Mouse (Mus musculus) embryonic facial prominence, embryonic 11.5 days (tissue): ENCODE data around the gene Pacrg. TPM values are rescaled to one million over a fixed set of nuclear protein-coding genes. Genes with fewer than 3 reads are reported as not detected.

Experiments
- ATAC-seq: fragments of 200-750 bp; cut with Nextera tagmentation; replicated peaks from 2 replicates; pipeline ENCODE4 v1.8.0; 2017; ENCODE audit warnings: low read depth; ENCODE audit not compliant: insufficient number of reproducible peaks, low FRiP score, low TSS enrichment
- DNase-seq: peaks from one replicate; pipeline ENCODE4 v3.0.0-alpha.2; 2015; ENCODE audit warnings: low spot score
- H3K27ac ChIP-seq: fragments of 300-500 bp; sonication (generic); replicated peaks from 2 replicates; pipeline ENCODE4 v1.5.1; 2014; ENCODE audit warnings: mild to moderate bottlenecking, low read depth, low read length, control low read depth
- H3K27me3 ChIP-seq: fragments of 300-500 bp; sonication (generic); 2 replicates; pipeline ENCODE4 v1.6.1; 2014; ENCODE audit warnings: mild to moderate bottlenecking, low read length, moderate library complexity, mixed read lengths; ENCODE audit not compliant: control insufficient read depth, insufficient read depth
- H3K36me3 ChIP-seq: fragments of 300-500 bp; sonication (generic); replicated peaks from 2 replicates; pipeline ENCODE4 v1.6.1; 2014; ENCODE audit warnings: low read depth, mild to moderate bottlenecking, low read length, moderate library complexity, mixed read lengths; ENCODE audit not compliant: control insufficient read depth, insufficient read depth
- H3K4me1 ChIP-seq: fragments of 300-500 bp; sonication (generic); 2 replicates; pipeline ENCODE4 v1.6.1; 2014; ENCODE audit warnings: low read length, mixed read lengths; ENCODE audit not compliant: control insufficient read depth, insufficient read depth
- H3K4me2 ChIP-seq: fragments of 300-500 bp; sonication (generic); 2 replicates; pipeline ENCODE4 v1.6.1; 2014; ENCODE audit warnings: low read depth, mild to moderate bottlenecking, control low read depth, low read length, moderate library complexity
- H3K4me3 ChIP-seq: fragments of 300-500 bp; sonication (generic); 2 replicates; pipeline ENCODE4 v1.5.1; 2014; ENCODE audit warnings: low read depth, low read length, control low read depth
- H3K9ac ChIP-seq: fragments of 300-500 bp; sonication (generic); replicated peaks from 2 replicates; pipeline ENCODE4 v1.6.1; 2014; ENCODE audit warnings: mild to moderate bottlenecking, control low read depth, low read length
- H3K9me3 ChIP-seq: fragments of 300-500 bp; sonication (generic); replicated peaks from 2 replicates; pipeline ENCODE4 v1.6.1; 2016; ENCODE audit warnings: mild to moderate bottlenecking, low read length, inconsistent platforms, mixed read lengths; ENCODE audit not compliant: control insufficient read depth
- WGBS: fragments of 180-500 bp; shearing (Covaris S2); extraction: QIAGEN DNeasy Blood & Tissue Kit; methylation state at CpG from one replicate; pipeline ENCODE4 v1.1.7; 2014; 5-methylcytosine and 5-hydroxymethylcytosine counted together
- polyA plus RNA-seq: library from polyadenylated mRNA; unstranded; fragments of >200 nt; fragmentation: Nextera tagmentation; extraction: Ambion mirVana; gene quantifications from 2 replicates; pipeline ENCODE4 v1.2.1, GENCODE M21; 2014

Pacrg gene
- polyA plus RNA-seq, 1 experiment from 2014 or later = 3.0 TPM

DNA sequence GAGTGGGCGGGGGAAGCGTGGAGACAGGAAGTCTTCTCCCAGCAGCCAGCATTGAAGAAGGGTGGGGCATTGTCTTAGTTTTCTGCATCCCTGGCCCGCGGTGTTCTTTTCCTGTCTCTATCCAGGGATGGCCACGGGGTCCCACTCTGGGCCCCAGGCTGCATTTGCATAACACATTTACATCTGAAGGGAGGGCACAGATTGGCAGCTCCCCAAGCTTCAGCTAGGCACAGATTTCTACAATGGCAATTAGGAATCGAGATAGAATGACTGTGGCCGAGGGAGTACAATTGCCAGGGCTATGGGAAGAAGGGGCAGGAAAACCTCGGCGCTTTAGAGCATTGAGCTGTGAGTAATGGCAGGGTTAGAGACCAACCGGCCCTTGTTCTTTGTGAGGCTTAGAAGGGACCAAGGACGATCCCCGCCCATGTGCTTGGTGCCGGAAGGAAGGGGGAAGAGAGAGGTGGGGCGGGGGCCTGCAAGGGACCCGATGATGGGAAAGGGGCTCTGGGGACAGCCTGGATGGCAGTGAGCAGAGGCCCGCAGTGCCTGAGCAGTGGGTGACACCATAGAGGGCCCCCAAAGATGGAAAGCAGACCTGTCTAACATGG is 398.5 kb downstream of the Pacrg start:
- H3K27me3 ChIP-seq = no peaks in the 10 kb centered on the region
- no peak overlapping the region for H3K27ac ChIP-seq
- no peak for DNase-seq
- 28% methylated on average over 16 of the region's 16 CpGs for WGBS
- H3K36me3 ChIP-seq = no peaks in the 10 kb centered on the region
- ATAC-seq = peak; percentile 52; the same call in 1 of the 2 replicates
- no peaks in the 10 kb centered on the region for H3K4me1 ChIP-seq
- H3K9ac ChIP-seq = no peak overlapping the region
- no peak overlapping the region for H3K4me2 ChIP-seq
- no peak overlapping the region for H3K4me3 ChIP-seq
- no peaks in the 10 kb centered on the region for H3K9me3 ChIP-seq

DNA sequence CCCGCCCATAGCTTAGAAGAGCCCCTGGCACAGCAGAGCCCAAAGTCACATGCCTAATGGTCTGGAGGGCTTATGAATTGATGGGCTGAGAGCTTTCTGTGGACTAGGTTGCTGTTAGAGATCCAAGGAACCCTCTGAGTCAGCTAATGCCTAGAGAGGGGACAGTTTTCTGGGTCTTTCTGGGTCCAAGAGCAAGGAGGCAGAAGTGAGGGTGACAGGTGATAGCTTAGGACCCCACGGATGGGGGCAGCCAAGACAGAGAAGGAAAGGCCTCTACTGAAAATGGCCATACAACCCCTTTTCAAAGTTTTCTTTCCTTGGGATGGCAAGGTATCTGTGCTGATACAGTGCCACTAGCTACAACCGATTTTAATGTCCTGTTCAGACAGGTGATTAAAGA is 399.1 kb downstream of the Pacrg start:
- ATAC-seq = no peak
- no peak overlapping the region for H3K4me2 ChIP-seq

DNA sequence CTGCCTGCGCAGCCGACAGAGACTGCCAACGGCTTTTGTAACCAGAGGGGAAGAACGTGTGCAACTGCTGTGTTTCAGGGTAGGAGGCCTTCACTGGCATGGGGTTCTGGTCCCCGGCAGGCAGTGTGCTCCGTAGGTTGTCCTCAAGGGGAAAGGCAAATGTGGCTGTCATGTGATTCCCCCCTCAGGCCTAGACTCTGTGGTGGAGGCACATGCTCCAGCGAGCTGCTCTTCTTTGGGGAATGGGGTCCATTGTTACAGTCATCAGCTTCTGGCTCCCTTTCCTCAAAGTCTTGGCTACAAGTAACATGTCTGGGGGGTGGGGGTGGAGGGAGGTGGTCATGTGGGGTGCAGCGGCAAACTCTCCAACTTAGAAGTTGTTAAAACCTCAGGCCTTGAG is 400.3 kb downstream of the Pacrg start:
- H3K27me3 ChIP-seq = no peaks in the 10 kb centered on the region
- 61% methylated on average over 8 of the region's 8 CpGs for WGBS

More for the DNA sequence above, 399.1 kb downstream of the Pacrg start:
- H3K4me3 ChIP-seq = no peak overlapping the region
- no peaks in the 10 kb centered on the region for H3K9me3 ChIP-seq
- H3K4me1 ChIP-seq = no peaks in the 10 kb centered on the region
- DNase-seq = no peak
- H3K9ac ChIP-seq = no peak overlapping the region
- no peaks in the 10 kb centered on the region for H3K27me3 ChIP-seq
- no peak overlapping the region for H3K27ac ChIP-seq
- H3K36me3 ChIP-seq = no peaks in the 10 kb centered on the region
- WGBS = 73% methylated on average over 3 of the region's 3 CpGs

DNA sequence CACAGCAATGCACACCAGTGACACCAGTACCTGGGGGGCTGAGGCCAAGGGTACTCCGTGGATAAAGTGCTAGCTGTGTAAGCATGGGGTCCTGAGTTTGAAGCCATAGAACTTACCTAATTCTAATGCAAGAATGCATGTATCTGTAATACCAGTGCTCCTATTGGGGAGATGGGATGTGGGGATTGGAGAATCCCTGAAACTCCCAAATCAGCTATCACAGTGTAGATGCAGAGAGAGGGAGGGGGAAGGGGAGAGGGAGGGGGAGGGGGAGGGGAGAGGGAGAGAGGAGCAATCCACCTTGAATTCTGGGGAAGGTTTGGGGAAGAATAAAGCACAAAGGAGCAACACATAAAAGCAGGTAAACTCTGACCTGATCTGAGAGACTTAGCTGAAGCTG is 405.2 kb downstream of the Pacrg start:
- no peak overlapping the region for H3K4me2 ChIP-seq
- WGBS = 45% methylated on average over 1 of the region's 1 CpGs
- no peak overlapping the region for H3K9ac ChIP-seq
- no peak overlapping the region for H3K27ac ChIP-seq
- no peaks in the 10 kb centered on the region for H3K9me3 ChIP-seq
- no peaks in the 10 kb centered on the region for H3K27me3 ChIP-seq
- DNase-seq (no peak), ATAC-seq (no peak)
- no peak overlapping the region for H3K4me3 ChIP-seq
- H3K4me1 ChIP-seq = no peaks in the 10 kb centered on the region
- no peaks in the 10 kb centered on the region for H3K36me3 ChIP-seq

More for the DNA sequence above, 400.3 kb downstream of the Pacrg start:
- Histone ChIP-seq H3K4me3 (no peak overlapping the region), H3K4me1 (no peaks in the 10 kb centered on the region), H3K9ac (no peak overlapping the region), H3K9me3 (no peaks in the 10 kb centered on the region), H3K27ac (no peak overlapping the region), H3K4me2 (no peak overlapping the region), H3K36me3 (no peaks in the 10 kb centered on the region)
- ATAC-seq = no peak
- no peak for DNase-seq

DNA sequence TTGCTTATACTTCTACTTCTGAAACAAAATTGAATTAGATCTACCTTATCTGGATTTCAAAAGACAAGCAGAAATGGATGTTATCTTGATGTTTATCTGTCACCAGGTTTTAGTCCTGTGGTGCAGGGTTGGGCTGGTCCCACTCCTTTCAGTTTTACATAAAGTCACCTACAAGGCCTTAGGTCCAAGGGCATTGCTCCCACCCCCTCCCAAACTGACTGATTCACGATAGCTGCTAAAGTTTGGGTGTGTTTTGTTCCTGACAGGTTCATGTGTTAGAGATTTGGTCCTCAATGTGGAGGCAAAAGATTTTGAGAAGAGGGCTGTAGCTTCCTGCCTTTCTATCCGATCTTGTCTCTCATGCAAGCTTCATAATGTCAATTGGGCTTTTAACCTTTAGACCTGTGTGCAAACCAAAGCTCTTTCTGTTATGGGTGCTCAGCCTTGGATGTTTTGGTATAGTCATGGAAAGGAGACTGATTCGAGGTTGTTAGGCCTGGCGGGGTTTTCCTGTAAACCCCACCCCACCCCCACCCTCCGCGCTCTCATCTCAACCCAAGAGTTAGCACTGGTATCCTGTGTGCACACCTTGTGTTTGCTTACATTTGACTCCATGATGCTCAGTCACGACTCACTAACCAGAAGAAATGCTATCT is 407.5 kb downstream of the Pacrg start:
- Histone ChIP-seq H3K36me3 (no peaks in the 10 kb centered on the region), H3K9me3 (no peaks in the 10 kb centered on the region), H3K4me1 (no peaks in the 10 kb centered on the region), H3K27me3 (no peaks in the 10 kb centered on the region), H3K9ac (no peak overlapping the region), H3K4me2 (no peak overlapping the region), H3K27ac (no peak overlapping the region), H3K4me3 (no peak overlapping the region)
- ATAC-seq (no peak), DNase-seq (no peak)
- WGBS = 88% methylated on average over 7 of the region's 7 CpGs

DNA sequence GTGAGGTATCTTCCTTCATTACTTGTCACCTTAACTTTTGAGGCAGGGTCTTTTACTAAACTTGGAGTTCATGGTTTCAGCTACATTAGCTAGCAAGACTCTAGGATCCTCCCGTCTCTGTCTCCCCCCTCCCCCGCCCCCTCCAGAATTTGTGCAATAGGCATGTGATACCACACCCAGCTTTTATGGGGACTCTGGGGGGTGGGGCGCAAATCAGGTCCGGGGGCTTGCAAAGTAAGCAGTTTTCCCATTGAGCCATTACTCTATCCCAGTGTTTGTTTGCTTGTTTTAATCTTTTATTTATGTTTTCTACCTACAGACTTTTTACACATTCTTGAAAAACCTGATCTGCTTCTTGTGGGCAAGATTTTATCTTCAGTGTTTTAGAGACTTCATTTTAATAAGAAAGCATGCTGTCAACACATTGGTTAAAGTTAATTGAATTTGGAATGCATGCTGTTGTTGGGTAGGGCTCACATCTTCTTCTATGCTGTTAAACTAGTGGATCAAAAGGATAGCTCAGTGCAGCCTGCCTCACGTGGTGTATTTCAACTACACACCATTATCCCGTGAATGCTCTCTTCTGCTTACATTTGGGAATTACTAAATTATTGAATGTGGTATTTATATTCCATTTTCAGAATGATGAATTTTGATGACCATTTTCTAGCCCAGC is 408.1 kb downstream of the Pacrg start:
- 70% methylated on average over 6 of the region's 6 CpGs for WGBS
- H3K27me3 ChIP-seq = no peaks in the 10 kb centered on the region
- no peaks in the 10 kb centered on the region for H3K9me3 ChIP-seq
- no peaks in the 10 kb centered on the region for H3K4me1 ChIP-seq
- no peak overlapping the region for H3K4me2 ChIP-seq
- H3K9ac ChIP-seq = no peak overlapping the region
- H3K36me3 ChIP-seq = no peaks in the 10 kb centered on the region
- no peak for ATAC-seq
- no peak overlapping the region for H3K4me3 ChIP-seq
- H3K27ac ChIP-seq = no peak overlapping the region
- DNase-seq = no peak

DNA sequence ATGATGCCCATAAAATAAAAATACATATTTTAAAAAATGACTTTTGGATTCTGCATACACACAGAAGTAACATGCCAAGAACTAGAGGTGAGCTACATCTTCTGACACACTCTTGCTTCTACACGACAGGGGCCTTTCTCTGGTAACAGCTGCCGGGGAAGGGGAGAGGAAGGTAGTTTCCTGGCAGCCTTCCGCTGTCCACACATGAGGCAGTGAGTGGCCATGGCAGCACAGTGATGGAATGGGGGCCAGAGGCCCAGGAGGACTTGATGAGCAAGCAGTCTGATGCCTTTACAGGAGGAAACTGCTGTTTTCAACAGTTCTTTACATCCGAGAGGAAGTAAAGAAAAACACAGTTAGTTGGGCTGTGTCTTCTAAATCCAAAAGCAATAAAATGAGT is 409.3 kb downstream of the Pacrg start:
- no peaks in the 10 kb centered on the region for H3K36me3 ChIP-seq
- H3K4me2 ChIP-seq = no peak overlapping the region
- H3K4me1 ChIP-seq = no peaks in the 10 kb centered on the region
- DNase-seq = no peak
- no peak overlapping the region for H3K4me3 ChIP-seq
- H3K27me3 ChIP-seq = no peaks in the 10 kb centered on the region
- H3K9me3 ChIP-seq = no peaks in the 10 kb centered on the region
- 76% methylated on average over 4 of the region's 4 CpGs for WGBS
- no peak overlapping the region for H3K9ac ChIP-seq
- ATAC-seq = no peak
- H3K27ac ChIP-seq = no peak overlapping the region

DNA sequence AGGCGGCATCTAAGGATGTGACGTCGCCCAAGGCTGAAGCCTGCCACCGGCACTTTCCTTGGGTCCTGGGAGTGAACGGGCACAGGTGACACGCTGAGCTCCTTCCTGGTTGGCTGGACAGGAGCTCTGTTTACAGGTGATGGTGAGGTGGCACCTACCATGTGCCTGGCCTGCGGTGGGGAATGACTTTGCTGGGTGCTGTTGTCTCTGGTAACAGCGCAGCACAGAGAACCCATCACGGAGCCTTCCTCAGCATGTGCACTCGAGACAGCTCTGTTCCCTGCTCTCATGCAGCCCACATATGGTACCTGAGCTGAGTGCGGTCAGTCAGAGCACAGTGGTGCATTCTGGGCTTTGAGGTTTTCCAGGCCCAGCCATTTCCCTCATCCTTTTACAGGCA is 410.7 kb downstream of the Pacrg start:
- H3K9ac ChIP-seq = no peak overlapping the region
- DNase-seq = no peak
- no peaks in the 10 kb centered on the region for H3K36me3 ChIP-seq
- no peaks in the 10 kb centered on the region for H3K4me1 ChIP-seq
- H3K27ac ChIP-seq = no peak overlapping the region
- no peak for ATAC-seq
- H3K9me3 ChIP-seq = no peaks in the 10 kb centered on the region
- no peak overlapping the region for H3K4me2 ChIP-seq
- WGBS = 83% methylated on average over 11 of the region's 11 CpGs
- H3K4me3 ChIP-seq = no peak overlapping the region
- no peaks in the 10 kb centered on the region for H3K27me3 ChIP-seq
